Mouse (Mus musculus): ENCODE measurements around the gene E2f2.
A peak's percentile ranks its signal among the peaks of the same experiment; 100 is the strongest.

E2f2 gene

GRCm38 (mm10) chr4:136145362-136145885 is 26.8 kb upstream of the E2f2 start:
- no peak for DNase-seq

GRCm38 (mm10) chr4:136145991-136146711 is 26.0 kb upstream of the E2f2 start:
- no peak for DNase-seq

- no peak for DNase-seq
These were observed 25.5 kb upstream of the E2f2 start for GRCm38 (mm10) chr4:136146712-136147154.

DNA sequence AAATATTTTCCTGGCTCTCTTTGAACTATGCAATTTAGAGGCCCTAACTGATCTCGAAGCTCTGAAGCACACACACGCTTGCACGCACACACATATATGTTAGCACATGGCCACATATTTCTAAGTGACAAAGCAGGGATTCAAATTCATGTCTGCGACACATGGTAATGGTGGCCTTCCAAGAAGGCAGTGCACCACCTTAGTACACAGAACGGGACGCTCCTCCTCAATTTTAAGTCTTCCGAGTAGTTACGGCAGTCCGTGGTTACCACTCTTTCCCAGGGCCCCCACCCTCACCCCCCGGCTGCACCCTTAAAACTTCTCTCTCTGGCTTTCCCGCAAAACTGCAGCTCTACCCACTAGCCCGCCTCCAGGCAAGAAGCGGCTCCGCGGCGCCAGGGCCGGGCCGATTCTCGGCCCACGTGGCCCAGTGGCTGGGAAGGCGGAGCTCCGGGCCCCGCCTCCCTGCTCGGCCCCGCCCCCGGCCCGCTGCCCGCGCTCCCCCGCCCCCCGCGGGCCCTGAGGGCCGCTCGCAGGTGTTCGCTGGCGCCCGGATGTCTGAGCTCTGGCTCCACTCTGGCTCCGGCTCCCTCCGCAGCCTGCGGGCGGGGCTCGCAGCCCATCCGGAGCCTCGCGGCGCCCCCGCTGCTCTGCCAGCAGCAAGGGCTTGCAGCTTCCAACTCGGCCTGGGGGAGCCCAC is 24.6 kb upstream of the E2f2 start:
- peak; percentile 93 for DNase-seq

DNA sequence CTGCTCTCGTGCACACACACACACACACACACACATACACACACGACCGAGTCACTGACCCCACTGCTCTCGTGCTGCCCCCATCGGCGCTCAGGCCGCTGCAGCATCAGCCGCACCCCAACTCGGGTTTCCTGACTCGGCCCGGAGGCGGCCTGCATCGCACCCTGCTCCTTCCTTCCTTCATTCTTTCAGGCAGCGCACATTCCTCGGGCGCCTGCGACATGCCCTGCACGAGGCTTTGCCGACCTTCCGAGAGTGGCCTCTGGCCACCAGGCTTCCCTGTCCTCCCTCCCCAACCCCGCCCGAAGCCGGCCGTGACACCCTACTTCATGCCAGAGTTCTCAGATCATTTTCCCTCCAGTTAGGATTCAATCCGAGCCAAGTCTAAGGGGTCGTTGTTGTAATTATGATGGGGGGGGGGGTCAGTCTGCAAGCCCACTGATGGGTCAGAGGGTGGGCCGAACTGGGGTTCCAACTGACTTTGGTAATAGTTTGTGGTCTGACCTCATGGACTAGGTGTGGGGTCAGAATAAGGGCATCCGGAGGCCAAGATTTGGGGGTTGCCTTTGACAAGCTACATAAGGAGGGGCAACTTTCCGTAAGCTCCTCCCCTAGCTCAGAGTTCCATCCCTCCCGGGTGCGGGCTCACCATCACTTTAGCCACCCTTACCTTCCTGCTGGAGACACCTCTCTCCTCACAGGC is 23.7 kb upstream of the E2f2 start:
- DNase-seq, result peak; percentile 85

DNA sequence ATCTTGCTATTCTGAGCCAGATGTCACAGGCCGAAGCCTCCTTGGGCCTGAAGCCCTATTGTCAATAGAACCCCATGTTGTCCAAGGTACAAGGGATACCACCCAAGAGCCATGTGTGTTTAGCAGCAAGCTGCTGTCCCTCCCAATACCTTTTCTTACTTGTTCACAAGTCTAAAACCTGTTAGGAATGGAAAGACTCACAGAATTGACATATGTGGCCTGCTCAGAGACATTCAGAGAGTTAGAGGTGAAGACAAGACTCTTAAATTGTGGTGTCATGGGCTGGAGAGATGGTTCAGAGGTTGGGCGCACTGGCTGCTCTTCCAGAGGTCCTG is 23.2 kb upstream of the E2f2 start:
- DNase-seq, result no peak

DNA sequence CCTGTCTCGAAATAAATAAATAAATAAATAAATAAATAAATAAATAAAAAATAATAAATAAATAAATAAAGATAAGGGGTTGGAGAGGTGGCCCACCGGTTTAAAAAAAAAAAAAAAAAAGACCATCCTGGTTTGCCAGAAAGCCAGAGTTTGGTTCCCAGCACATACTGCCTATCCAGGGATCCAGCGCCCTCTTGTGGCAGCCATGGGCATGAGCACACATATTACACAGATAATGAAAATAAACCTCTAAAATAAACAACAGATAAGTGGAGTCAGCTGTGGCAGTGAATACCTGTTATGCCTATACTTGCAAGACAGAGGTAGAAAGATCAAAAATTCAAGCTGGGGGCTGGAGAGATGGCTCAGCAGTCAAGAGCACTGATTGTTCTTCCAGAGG is 22.5 kb upstream of the E2f2 start:
- peak; percentile 72 for DNase-seq

GRCm38 (mm10) chr4:136150596-136150995 is 21.6 kb upstream of the E2f2 start:
- peak; percentile 28 for DNase-seq

- peak; percentile 50 for DNase-seq
These were observed 19.4 kb upstream of the E2f2 start for GRCm38 (mm10) chr4:136152821-136153220.

- DNase-seq, result no peak
These were observed 17.7 kb upstream of the E2f2 start for GRCm38 (mm10) chr4:136154462-136154861.

DNA sequence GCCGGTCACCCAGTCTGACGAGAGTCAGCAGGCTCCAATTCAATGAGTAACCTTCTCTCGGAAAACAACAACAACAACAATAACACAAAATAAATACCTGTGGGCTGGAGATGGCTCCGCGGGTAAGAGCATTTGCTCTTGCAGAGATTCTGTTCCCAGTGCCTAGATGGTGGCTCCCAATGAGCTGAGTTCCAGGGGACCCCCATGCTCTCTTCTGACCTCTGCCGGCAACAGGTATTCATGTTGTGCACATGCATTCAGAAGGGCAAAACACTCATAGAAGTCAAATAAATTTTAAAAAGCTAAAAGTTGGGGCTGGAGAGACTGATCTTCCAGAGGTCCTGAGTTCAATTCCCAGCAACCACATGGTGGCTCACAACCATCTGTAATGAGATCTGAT is 13.7 kb upstream of the E2f2 start:
- DNase-seq, result no peak

- peak; percentile 85 for DNase-seq
These were observed 12.3 kb upstream of the E2f2 start for GRCm38 (mm10) chr4:136159802-136160397.

- DNase-seq, result peak; percentile 93
These were observed 8.7 kb upstream of the E2f2 start for GRCm38 (mm10) chr4:136163448-136163847.

GRCm38 (mm10) chr4:136164981-136165380 is 7.2 kb upstream of the E2f2 start:
- no peak for DNase-seq

DNA sequence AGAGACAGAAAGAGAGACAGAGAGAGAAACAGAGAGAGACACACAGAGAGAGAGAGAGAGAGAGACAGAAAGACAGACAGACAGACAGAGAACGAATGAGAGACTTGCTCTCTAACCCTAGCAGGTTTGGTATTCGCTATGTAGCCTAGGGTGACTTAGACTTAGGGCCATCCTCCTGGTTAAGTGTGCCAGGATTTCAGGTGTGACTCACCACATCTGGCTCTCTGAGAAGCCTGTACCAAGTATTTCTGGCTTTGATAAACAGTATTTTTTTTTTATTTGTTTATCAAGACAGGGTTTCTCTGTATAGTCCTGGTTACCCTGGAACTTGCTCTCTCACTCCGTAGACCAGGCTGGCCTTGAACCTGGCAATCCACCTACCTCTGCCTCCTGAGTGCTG is 4.5 kb upstream of the E2f2 start:
- no peak for DNase-seq

DNA sequence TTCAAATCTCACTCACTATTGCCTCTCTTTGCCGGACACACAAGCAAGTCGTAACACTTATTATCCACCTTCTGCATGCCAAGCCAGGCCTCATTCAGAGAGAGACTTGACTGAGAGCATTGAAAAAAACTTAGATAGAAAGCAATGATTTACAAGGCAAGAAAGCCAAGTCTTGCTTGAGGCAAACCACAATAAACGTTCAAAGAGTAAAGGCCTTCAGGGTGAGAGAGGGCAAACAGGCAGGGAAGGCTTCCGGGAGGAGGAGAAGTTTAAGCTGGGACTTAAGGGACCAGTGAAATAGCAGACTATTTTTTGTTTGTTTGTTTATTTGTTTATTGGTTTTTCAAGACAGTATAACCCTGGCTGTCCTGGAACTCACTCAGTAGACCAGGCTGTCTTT is 1.8 kb upstream of the E2f2 start:
- no peak for DNase-seq

- DNase-seq, result no peak
These were observed 739 bp upstream of the E2f2 start for GRCm38 (mm10) chr4:136171455-136171854.

- DNase-seq, result peak; percentile 88
These were observed 482 bp downstream of the E2f2 start for GRCm38 (mm10) chr4:136172542-136173209.

- DNase-seq, result no peak
These were observed 1.1 kb downstream of the E2f2 start for GRCm38 (mm10) chr4:136173210-136173715.

GRCm38 (mm10) chr4:136174216-136175193 is 2.3 kb downstream of the E2f2 start:
- DNase-seq, result peak; percentile 49

DNA sequence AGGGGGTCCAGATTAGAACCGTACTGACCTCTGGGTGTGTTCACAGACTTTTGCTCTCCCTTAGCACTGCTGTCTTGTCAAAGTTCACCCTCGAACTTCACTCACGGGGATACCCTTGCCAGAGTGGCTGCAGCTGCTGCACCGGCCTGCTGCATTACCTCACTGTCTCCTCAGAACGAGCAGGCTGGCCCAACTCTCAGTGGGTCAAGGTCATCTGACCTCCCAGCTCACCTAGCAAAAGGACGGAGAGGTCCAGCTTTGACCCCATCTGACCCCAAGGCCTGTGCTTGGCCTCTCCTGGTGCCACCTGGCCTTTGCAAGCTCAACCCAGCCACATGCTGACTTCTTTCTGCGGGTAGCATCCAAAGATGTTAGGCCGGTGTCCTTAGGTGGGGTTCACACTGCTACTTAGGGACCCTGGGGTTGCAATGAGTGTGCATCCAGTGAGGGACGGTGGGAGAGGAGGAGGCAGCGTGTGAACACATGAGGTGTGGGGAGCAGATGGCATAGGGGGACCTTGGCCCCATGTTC is 3.9 kb downstream of the E2f2 start:
- no peak for DNase-seq

All from kidney, postnatal 10 days (tissue).